Mouse (Mus musculus) natural killer cell, adult 2 months (primary cell): ENCODE measurements at regions not wholly inside any gene's neighbourhood (a gene's known extent, or its start where the extent isn't known, plus 50 kb on each side); places are given as distances from the start of the nearest gene placed in this dataset.

ENCODE experiments used
- DNase-seq, 2 experiments: peaks; one replicate each; pipeline ENCODE4 v3.0.0; 2022; ENCODE audit warnings: low spot score in 2 of 2

DNA sequence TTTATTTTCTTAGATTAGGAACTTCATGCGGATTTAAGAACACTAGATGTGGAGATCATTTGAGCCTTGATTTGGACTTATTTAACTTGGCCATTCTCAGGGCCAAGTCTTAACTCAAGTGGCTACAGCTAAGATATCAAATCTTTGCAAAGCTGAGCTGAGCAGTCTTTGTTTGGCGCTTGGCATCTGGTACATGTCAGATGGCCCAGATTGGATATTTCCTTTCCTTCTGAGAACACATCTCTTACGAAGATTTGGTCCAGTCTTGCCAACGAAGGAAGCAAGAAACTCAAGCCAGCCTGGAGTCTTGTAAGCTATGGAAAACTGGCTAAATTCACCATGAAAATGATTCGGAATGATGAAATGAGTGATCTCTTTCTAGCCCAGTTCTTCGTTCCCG is 59.1 kb upstream of the Cdc42ep3 start:
- DNase-seq, result no peak

DNA sequence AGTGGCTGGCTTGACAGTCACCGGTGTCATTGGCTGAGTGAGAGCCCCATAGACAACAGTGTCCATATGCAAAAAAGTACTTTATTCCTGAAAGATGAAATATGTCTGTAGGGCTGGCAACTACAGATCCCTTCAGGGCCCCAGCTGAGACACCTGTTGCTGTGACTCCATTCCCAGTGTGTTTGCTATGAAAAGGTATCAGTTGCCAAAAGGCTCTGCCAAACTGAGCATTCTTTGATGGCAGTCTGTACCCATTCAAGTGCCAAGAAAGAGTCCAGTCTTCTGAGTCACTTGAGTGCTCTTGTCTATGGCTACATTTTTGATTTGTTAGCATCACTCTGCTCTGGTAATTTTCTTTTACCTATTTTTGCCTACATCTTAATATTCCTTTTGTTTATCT is 63.1 kb upstream of the Cdc42ep3 start:
- DNase-seq, result no peak

DNA sequence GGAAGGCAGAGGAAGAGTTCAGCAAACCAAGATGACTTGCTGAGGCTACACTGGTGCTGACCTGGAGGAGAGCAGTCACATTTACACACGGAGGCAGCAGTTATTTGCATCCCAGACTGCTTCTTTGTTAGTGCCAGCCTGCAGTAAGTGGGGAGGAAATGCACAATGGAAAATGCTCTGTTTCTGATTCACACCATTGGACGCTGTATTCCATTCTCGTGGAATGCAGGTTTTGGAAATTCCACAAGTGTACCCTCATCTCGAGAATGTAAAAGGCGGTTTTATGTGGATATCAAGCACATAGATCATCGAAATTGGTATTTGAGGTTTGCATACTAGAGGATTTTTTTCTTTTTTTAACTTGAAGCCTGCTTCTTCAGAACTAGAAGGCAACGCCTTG is 66.7 kb upstream of the Cdc42ep3 start:
- no peak for DNase-seq

DNA sequence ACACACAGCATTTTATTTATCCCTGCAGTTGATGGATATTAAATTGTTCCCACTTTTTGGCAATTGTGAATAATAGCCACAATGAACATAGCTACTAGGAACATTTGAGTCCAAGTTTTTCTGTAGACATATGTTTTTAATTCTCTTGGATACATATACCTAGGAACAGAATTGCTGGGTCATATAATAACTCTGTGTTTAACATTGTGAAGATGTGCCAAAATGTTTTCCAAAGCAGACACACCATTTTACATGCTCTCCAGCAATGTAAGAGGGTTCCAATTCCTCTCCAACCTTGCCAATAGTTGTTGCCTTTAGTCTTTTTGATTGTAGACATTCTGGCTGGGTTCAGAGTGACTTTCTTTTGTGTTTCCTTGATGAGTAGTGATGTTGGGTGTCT is 84.3 kb upstream of the Cdc42ep3 start:
- no peak for DNase-seq

DNA sequence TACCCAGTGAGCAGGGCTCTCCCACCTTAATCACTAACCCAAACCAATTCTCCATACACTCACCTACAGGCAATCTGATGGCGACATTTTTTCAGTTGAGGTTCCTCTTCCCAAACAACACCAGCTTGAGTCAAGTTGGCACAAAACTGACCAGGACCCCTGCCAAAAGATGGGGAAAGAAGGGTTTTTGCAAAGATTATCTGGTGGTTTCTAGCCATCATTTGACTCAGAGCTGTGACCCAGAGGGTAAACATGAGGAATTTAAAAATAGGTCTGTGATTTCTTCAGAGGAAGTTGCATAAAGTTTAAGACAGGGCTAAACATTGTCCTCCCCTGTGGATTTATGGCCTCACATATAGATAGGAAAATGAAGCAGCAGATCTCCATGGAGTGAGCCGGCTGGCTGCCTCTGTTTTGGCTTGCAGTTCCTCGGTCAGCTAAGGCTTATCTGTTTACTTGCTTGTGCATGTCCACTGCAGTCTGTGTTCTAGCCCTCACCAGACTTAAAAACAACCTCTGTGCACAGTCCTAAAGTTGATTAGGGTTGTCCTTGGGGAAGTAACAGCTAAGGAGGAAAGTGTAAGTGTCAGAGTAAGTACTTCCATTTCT is 87.7 kb upstream of the Cdc42ep3 start:
- DNase-seq, result no peak

DNA sequence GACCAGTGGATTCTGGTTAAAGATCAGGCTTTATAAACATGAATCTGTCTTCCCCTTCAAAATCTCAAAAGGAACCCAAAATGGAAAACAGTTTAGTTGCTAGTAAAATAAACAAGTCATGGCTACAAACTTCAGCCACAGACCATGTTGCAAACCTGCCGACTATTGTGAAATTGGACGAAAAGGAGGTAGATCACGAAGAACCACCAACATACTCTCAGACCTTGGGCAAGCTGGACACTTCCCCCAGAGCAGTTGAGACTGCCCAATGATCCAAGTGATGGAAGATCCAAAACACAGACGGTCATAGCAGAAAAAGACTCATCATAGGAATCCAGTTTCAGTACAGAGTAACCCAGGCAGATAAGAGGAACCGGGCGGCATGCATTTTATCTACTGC is 92.3 kb upstream of the Cdc42ep3 start:
- DNase-seq, result no peak

DNA sequence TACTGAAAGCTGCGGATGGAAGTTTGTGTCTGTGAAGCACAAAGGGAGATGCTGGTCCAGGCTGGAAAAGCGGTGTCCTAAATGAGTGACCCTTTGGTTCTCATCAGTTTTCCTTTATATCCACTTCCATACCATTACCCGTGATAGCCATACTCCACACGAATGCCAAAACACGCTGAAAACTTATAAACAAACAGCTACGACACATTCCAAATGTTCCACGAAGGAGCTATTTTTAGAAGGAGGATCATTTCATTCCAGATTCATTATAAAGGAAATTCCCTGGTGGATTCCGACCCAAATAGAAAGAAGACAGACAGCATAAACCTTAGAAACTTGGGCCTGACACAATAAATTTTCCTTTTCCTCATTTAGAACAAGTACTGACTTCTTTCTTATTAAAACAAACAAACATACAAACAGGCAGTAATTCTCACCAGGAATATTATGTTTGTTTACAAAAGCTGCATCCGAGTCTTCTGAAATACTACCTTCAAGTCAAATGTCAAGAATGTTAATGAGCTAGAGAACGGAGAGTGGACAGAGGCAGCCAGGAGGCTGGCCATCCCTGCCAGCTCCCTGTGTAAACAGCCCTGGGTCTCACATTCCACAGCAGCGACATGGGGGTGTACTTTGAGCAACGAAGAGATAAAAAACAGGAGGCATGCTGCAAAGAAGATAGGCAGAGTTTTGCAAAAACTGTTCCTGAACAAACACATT is 96.4 kb upstream of the Cdc42ep3 start:
- DNase-seq, result no peak

DNA sequence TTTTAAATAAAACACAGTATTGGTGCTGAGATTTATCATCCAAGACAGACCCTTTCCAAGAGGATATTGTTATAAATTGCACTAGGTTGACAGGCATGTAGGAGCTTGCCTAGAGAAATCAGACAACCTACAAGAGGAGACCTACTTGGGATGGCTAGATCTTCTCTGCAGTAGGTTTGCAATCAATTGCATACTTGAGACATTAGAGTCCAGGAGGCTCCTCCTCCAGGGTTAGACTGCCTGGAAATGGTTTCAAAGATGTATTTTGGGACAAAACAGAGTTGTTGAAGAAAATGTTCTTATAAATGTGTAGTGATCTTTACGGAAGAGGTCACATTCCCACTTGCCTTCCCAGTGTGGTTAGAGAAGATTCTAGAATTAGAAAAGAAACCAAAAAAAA is 98.9 kb upstream of the Cdc42ep3 start:
- no peak for DNase-seq

DNA sequence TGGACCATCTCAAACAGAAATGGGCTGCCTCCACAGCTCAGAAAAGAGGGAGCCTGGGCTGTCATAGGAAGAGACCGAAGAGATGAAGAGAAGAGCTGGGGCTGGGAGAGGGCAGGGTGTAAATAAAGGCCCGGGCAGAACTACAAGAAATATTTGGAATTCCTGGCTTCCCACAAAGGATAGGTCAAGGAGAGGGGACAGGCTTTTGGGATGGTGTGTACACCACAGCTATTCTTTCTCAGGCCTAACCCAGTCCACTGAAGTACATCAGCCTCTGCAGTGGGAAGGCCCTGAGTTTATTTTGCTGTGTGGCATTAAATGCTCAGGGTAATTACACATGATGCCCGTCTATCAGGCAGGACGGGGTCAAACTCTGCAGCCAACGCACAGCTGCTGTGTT is 99.6 kb upstream of the Cdc42ep3 start:
- DNase-seq, result no peak

DNA sequence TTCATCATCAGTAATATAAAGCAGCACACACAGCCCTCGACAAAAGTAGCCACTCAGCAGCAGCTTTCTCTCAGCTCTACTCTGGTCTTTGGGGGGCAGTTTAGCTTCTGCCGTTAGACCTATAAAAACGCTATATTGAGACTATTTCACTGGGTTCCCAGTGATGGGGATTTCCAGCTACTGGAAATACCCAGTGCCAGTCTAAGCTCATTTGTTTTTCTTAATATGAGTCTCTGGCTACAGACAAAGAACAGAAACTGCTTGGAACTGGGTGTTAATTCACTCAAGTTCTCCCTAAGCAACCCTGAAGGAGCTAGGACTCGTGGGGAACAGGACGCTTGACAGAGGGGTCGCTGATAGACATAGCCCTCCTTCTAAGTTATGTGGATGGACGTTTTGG is 100.3 kb upstream of the Cdc42ep3 start:
- no peak for DNase-seq

DNA sequence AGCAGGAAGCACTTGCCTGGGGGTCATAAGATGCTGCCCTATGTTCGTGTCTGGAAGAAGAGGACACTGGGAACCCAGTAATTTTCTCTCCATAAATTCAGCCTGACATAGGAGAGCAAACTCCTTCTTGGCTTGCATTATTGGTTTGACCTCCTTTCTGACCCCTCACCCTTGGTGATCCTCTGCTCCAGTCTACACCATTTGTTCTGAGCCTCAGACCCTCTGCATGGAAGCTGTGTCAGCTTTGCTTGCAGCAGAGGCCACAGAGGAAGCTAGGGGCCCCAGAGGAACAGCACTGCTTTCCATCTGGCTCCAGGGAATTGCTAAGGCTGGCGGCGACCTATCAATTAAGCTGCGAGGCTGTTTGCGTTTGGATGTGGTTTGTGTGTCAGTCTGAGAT is 102.7 kb upstream of the Cdc42ep3 start:
- no peak for DNase-seq

DNA sequence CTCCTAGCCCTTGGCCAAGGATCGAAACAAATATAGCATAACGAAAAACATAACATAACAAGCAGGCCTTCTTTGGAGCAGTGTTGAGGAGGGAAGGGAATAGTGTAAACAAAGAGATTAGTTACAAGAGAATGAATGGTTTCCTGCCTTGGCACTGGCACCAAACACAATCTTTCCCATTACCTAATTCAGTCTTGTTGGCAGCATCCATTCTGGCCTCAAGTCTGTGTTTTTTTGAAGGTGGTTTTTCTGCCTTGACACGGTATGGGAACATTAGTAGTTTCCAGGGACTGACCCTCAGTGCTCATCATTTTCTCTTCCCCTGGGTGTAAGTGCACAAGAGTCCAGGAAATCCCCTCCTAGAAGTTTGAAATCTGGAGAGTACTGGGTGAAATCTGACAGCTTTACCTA is 106.8 kb upstream of the Cdc42ep3 start:
- DNase-seq, result no peak

DNA sequence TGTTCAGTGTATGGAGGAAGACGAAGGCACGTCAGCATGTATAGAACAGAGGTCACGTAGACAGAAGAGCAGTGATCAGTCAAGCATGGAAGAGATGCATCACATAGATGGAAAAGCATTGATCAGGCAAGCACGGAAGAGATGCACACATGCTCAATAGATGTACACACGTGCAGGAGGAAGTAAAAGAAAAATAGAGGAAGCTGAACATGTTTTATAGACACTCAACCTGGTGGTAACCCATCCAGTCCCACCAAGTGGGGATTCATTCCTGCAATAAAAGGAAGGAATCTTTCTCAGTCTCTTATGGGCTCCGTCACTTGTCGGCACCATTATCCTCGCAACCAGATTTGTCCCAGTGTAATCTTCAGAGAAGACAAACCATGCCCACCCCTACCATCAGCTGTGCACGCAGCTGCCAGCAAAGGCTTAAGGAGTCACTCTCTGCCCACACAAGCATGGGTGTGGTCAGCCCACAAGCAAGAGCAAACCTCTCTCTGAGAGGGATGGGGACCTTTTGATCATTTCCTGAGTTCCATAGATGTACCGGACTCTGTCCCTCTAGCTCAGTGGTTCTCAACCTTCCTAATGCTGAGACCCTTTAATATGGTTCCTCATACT is 108.3 kb upstream of the Cdc42ep3 start:
- no peak for DNase-seq

DNA sequence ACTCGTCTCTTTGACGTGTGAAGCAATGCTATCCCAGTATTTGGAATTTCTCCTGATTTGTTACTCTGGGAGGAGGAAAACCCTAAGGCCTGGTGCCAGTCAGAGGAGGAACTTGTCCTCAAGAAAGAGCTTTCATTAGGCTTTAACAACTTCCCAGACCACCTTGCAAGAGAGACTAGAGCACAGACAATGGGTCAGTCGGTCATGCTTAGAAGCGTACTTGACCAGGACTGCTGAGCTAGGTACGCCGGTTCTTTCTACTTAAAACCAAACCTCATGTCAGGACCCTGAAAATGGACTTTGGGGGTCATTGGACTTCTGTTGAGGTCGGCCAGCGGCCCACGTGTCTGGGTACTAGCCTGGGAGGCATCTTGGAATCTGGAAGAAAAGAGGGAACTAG is 110.8 kb upstream of the Cdc42ep3 start:
- no peak for DNase-seq

DNA sequence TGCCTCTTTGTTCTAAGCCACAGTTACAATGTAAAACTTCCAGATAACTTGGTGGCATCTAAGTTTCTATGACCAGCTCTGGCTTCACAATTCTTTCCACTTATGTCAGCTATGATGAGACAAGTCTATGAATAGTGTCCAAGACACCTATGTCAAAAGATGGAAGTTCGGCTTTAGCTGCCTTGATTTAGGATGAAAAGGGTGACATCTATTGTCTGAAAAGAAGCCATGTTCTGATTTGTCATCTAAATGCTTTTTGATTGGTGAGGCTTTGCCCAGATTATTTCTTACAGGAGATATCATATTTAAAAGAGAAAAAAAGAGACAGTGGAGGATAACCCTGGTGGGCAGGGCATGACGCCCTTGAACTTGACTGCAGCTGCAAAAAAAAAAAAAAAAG is 116.7 kb upstream of the Cdc42ep3 start:
- no peak for DNase-seq

DNA sequence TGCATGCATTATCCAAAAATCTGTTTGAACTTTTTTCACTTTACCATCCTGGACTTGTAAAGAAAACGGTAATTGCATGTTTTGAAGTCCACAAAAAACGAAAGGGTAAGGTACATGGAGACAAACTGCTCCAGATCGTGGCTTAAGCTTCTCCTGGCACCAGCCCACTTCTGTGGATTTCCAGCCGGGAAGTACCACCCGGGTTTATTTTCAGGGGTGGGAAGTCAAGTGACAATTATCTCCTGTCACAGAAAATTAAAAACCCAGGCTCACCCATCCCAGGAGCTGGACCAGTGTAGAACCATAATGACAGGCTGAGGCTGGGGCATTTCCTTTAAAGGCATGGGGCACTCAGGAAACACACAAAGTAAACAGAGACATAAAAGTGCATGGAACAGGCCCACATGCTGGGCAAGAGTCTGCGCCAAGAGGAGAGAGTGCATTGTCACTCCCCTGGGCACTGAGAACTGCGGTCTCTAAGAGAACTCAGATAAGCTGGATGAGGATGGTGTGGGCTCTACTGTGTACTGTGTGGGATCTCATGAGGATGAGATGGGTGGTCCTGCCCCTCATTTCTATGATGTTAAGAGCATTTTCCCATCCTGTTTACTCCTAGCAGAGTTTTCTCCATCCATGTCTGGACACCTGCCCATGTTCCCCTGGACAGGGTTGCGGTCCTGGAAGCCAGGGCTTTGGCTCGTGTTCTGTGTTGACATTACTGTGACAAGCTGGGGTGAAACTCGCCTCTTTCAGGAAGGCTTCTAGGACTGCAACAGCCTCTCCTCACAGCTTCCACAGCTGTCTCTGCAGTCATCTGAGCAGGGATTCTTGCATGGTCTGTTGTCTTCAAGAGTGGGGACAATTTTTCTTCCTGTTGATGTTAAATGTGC is 117.5 kb upstream of the Cdc42ep3 start:
- DNase-seq, result no peak

DNA sequence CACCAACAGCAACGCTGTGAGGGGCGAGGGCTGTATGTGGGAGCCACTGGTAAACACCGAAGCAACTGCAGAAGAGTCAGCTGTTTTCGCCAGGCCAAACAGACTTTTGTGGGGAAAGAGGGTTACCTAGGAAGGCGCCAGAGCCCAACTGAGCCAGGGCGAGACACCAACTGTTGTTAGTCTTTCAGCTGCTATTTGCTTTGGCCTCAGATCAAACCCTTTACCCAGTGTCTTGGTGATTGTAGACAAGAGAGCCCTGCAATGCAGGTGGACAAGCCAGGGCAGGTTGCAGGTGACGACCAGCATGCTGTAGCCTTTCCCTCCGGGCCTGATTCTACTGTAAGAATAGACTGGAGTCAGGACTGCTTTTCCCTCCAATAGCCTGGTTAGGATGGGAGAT is 121.8 kb upstream of the Cdc42ep3 start:
- DNase-seq, result no peak

DNA sequence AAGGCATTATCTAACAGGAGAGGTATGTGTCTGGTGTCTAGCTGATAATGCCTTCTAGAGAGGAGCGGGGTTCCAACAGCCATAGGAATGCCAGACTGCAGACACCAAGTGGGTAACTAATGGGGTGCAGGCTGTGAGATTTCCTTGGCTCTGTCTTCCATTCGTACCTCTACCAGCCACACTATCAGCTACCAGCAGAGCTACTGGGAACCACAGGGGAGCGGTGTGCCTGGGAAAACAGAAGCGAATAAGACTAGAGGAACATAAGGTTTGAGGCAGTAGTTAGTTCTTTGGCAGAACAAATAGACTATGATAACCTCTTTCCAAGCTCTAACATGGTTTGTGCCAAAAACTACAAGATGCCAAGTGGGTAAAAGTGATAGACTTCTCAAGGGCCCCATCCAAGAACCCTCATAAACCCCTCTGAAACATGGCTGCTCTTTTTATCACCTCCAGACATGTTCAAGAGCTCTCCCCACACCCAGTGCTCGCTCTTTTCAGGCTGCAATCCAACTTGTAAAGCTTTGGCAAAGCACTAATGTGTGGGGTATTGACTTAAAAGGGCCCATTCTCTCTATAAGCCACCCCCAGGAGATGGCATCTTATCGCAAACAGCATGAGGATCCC is 126.3 kb upstream of the Cdc42ep3 start:
- no peak for DNase-seq

DNA sequence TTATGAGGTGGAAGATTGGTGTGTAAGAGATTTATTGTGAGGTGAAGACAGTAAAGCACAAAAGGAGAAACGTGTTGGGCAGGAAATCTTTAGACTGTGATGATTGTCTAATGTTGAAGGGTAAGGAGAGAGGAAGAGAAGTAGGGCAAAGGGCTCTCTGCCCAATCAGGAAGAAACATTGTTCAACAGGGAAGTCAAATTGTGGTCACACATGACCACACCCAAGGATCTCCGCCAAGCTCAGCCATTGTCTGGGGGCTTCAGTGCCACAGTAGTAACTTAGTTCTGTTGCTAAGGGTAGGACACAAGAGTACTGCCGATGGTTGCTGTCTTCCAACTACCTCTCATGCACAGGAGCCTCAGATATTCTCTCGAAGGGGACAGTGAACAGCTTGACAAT is 127.0 kb upstream of the Cdc42ep3 start:
- no peak for DNase-seq

DNA sequence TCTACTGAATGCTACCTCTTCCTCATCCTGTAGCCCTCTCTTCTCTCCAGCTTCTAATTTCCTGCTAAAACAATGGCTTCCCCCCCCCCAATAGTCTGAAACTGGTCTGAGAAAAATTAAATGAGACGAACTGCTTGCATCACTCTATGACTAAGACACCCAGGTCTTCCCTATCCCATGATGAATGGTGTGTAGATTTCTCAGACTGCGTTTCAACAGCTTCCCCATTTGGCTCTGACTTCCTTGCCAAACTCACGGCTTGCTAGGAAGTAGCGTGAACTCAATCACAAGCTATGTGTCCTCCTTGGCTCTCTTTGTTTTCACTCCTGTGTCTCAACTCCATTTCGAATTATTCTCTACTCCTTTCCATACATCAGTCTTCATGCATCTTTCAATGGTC is 126.4 kb upstream of the Rmdn2 start:
- no peak for DNase-seq

DNA sequence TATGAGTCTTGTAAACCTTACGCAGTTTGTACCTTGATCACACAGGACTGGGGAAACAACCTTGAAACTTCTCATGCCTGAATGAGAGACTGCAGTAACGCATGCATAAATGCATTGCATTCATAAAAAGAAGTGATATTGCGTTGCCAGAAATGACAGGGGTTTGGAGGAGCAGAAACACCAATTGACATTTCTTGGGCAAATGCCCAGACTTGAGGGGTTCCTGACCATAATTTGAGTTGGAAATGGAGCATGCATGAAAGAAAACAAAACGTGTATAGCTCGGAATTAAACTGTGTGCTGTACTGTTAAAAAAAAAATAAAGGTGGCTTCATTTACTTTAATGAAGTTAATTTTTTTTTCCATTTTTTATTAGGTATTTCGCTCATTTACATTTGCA is 122.4 kb upstream of the Rmdn2 start:
- DNase-seq, result no peak

DNA sequence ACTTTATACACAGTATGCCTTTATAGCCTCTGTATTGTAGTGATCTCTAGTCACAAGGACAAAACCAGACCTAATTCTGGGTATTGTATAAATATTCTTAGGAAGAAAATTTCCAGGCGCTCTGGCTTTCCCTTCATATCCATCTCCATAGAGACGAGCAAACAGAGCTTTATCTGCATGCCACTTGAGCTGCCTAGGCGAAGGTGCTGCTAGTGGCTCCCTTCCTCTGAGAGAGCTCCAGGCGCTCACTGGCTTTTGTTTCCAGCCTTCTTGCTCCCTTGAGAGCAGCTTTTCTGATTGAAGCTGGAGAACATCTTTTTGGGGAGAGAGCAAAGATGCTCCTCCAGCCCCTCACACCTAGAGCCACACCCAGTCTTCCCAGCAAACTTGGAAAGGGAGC is 114.0 kb upstream of the Rmdn2 start:
- no peak for DNase-seq
